Mouse (Mus musculus) cerebellum, adult 9-11 months (tissue): Measurements from ENCODE around the gene Elavl1.
"Not testable (repeated sequence)": the region's sequence is repeated elsewhere in the genome, so short reads cannot be mapped to it uniquely, and the experiment has no call there.

ENCODE experiments used
- DNase-seq: peaks from one replicate; pipeline ENCODE4 v3.0.0; 2022

Elavl1 gene

DNA sequence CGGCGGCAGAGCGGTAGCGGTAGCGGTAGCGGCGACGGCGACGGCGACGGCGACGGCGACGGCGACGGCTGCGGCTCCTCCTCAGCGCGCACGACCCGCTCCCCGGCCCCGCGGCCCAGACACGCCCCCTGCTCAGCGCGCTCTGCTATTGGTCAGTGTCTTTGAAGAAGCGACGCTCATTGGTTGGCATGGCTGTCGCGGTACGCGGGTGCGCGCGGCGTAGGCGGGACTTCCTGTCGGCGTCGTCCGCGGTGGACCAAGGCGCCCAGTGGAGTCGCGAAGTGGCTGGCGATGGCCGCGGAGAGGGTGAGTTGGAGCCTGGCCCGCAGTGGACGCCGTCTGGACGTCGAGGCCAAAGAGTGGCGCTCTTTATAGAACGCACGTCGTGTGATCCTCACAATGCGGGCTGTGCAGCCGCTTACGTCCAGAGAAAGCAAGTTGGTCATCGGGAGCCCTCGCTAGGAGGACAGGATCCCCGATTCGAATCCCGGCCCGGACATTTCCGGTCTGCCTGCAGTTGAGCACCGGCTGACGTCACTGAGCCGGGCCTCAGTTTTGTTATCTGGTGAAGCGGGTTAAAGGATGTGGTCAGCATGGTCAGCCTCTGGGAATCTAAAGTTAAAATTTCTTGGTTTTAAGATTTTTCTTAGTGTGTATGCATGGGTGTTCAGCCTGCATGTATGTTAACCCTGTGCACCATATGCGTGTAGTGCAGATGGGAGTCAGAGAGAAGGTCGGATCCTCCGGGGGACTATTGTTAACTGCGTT lies at the start of gene Elavl1, which contains the start of gene Ccl25:
Elavl1 (minus strand) TSS at position 431 of the 768 bp plus-strand sequence.
Ccl25 (plus strand) TSS at position 228 of the 768 bp plus-strand sequence.
- peak; percentile 97 for DNase-seq

DNA sequence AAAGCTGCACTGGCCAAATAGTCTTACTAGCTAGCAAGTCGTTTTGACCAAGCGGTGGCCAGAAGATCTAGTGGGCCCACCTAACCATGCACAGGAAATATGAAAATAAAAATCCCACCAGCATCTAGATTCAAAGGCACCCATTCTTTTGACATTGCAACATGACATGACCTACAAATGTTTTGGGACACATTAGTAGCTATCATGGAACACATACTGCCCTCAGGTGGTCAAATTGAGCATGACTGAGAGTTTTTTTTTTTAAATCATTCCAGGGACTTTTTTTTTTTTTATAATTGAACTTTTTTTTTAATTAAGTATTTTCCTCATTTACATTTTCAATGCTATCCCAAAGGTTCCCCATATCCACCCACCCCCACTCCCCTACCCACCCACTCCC lies 47.4 kb upstream of the Elavl1 start:
- no peak for DNase-seq

DNA sequence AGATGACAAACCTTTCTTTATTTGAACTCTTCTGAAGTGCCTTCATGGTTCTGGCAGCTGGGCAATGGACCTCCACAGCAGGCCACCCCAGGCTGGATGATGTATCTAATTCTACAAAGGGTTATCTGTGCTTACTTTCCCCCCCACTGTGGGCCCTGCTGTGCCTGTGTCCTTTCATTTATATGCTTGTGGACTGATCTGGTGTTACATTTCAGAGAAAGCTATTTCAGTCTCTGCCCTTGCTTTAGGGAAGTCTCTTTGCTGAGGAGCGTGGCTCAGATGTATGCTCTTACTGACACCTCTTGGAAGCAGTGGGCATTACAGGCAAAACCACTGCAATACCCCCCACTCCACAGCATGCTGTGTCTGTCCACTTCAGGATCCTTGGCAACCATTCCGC lies 44.9 kb upstream of the Elavl1 start:
- no peak for DNase-seq

DNA sequence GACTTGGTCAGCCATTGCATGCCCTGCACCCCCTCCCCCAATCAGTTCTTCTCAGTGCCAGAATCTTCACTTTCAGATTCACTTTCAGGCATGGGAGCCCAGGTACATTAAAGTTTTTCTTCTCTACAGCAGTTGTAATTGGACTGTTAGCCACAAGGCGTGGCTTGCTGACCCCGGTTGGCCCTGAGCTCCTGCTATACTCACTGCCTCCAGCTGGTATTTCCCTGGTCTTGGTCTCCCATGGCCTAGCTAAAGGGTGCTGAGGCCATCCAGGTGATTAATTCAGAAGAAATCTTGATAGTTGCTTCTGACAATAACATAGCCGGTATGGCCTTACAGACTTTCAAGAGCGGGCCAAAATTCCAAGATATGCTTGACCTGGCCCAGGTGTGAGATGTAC lies 43.3 kb upstream of the Elavl1 start:
- DNase-seq: no peak

DNA sequence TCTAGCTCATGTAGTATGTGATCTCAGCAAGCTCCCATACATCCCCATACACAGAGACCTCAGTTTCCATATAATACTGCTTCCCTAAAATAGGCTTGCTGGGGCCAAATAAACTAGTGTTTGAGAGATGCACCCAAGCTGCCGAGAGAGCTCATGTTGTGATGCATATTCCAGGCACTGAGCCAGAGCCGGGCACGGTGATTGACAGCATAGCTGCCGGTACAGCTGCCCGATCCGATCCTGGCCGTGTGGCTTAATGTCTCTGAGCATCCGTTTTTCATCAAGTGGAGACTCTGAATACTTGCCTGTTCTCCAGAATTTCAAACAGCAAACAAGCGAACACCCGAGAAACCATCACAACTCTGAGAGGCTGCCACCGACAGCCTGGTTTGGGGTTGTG lies 42.6 kb upstream of the Elavl1 start:
- DNase-seq: no peak

DNA sequence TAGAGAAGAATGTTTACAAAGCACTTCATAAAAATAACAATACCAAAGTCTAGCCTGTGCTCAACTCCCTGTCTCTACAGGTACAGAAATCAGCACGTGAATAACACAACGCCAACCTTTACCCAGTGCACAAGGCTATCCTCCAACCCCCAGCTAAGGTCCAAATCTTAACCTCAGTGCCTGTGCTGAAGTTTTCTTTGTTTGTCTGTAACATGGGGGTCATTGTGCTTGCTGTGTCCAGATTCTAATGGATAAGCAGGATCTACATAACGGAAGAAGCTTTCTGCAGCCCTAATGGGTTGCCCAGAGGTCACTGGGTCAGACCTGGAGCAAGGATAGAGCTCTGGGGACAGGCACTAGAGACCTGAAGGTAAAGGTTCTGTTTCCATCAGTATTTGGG lies 41.0 kb upstream of the Elavl1 start:
- no peak for DNase-seq

DNA sequence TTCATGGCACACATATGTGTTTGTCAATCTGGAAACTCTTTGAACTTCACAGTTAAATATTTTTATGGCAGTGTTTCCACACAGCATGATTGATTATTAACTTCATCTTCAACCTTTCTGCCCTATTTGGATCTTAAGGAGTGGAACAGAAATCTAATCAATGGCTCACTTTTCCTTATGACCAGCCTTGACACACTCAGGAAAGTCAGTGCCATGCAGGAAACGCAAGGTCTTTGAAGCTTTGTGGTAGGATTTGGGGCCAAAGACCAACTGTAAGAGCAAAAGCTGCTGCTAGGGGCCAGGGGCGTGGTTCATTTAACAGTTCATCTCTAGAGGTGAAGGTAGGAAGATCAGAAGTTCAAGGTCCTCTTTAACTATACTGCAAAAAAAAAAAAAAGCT lies 35.7 kb upstream of the Elavl1 start:
- DNase-seq: no peak

DNA sequence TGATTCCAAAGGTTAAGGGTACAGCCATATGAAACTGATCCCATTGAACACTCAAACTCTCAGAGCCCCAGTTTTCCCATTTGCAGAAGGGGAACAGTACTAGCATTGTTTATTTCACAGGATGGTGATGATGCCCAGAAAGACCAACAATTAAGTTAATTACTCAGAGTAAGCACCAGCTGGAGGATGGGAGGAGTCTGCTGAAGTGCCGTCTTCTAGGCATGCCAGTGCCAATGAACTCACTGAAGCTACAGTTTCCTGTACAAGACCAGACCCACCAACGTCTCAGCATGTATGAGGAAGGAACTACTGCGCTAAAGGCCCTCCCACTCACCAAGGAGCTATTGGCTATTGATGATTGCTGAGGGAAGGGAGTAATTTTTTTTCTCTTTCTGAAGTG lies 34.1 kb upstream of the Elavl1 start:
- no peak for DNase-seq

DNA sequence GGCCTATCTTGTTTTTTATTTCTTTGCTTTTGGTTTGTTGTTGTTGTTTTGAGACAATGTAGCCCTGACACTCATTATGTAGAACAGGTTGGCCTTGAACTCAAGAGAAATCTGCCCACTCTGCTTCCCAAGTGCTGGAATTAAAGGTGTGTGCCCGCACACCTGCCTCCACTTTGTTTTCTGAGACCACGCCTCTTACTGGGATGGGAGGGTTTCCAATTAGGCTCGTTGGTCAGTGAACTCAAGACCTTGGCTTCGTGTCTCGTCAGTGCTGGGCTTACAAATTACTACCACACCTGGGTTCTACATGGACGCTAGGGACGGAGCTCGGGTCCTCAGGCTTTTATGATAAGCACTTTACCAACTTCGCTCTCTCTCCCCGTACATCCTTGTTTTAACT lies 30.2 kb upstream of the Elavl1 start:
- DNase-seq: no peak

DNA sequence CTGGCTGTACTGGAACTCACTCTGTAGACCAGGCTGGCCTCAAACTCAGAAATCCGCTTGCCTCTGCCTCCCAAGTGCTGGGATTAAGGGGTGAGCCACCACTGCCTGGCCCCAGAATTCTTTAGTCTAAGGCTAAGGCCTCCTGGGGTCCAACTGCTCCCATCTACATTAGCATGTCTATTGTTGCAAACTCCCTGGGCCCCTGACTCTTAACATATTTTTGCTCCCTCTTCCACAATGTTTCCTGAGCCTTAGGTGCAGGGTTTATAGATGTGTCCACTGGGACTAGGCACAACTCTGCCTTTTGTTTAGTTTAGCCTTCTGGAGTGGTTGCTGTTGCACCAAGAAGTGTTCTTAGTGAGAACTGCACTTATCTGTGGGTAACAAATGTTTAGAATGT lies 29.3 kb upstream of the Elavl1 start:
- DNase-seq: no peak

DNA sequence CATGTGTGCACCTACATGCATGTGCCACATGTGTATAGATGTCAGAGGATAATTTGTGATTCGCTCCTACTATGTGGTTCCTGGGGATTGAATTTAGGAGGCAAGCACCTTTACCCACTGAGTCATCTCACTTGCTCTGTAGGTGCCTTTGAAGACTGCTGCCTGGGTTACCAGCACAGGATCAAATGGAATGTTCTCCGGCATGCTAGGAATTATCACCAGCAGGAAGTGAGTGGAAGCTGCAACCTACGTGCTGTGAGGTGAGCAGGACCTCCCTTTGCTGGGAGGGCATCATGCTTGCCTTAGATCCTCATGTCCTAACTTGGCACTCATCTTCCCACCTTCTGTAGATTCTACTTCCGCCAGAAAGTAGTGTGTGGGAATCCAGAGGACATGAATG lies 28.5 kb upstream of the Elavl1 start:
- no peak for DNase-seq

DNA sequence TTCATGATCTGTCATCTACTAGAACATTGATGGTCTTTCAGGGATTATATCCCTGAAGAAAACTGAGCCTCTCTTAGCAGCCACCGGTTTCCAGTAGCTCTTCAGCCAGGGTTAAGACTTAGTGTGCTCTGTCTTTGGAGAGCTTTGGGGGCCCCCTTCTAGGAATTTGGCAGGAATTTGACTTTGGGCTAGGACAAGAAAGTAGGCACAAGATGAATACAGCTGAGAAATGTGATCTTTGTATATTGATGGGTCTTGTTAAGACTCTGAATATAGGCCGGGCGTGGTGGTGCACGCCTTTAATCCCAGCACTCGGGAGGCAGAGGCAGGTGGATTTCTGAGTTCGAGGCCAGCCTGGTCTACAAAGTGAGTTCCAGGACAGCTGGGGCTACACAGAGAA lies 27.3 kb upstream of the Elavl1 start:
- DNase-seq: not testable (repeated sequence)

DNA sequence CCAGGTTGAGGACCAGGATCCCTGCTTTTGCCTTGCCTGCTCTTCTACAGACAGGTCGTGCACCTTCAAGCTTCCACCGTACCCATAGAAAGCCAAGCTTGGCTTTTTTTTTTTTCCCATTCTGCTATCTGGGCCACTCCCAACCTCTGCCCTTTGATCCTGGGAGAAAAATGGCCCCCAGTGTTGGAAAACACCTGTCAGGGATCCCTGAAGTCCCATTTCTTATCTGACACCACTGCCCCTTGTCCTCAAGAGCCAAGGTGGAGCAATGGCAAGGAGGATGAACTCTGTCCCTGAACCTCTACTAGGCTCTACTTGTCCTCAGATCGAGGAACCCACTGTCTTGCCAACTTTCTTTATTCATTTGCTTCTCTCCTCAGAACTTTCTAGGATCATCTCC lies 25.4 kb upstream of the Elavl1 start:
- DNase-seq: no peak

DNA sequence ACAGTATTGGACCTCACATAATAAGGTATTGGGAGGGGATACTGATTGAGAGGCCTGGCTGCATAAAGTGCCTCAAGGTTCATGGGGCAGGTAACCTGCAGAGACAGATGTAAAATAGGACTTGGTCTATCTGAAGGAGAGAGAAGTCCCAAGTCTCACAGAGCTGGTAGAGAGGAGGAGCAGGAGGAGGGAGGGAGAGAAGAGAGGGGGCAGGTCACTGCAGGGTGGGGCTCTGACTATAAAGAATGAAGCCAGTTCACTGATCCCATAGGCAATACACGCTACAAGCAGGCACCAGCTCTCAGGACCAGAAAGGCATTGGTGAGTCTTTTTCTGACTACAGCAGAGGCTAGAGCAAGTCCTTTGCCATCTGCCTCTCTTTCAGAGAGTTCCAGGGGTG lies 24.1 kb upstream of the Elavl1 start:
- no peak for DNase-seq

DNA sequence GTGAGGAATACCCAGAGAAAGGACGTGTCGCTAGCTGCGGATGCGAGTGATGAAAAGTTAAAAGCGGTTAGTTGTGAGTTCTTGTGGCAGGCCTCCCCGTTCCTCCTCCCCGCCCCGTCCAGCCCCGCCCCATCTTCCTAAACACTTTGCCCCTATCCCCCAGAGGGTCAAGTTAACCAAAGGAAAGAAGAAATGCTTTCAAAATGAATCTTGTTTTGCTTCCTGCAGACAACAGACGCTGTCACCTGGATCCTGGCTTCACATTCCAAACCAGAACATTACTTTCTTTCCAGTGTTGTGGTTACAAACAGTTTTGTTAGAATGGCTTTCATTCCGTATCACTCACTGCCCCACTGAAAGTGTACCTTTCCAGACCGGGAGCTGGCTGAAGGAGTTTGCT lies 23.1 kb upstream of the Elavl1 start:
- DNase-seq: no peak

DNA sequence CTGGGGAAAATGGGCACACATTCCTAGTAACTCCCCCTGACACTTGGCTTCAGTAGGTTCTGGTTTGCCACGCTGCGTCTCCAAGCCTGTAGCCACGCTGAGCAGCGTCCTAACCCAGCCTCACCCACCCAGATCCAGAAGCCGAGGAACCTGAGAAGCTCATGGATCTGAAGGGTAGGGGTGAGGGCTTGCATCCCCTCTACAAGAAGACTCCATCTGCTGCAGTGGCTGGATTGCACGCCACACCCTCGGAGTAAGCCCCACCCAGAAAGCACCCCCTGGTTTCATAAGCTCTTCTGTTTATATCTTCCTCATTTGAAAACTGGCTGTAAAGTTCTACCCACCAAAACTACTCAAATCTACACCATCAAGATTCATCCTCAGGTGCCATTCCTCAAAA lies 22.4 kb upstream of the Elavl1 start:
- DNase-seq: no peak

DNA sequence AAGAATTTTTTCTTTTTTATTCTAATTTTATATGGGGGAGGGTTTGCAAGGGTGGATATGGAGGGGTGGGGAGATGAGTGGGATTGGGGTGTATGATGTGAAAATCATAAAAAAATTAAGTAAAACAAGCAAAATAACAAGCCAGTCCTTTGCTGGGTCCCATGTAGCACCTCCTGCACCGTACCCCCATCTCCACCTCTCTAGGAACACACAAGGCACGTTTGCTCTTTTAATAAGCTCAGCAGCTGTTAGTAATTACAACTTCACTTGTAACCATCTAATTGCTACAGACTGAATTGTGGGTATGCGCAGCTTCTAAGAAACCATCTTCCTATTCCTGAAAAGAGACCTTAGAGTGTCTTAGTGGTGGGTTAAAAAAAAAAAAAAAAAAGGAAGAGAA lies 15.0 kb upstream of the Elavl1 start:
- no peak for DNase-seq

DNA sequence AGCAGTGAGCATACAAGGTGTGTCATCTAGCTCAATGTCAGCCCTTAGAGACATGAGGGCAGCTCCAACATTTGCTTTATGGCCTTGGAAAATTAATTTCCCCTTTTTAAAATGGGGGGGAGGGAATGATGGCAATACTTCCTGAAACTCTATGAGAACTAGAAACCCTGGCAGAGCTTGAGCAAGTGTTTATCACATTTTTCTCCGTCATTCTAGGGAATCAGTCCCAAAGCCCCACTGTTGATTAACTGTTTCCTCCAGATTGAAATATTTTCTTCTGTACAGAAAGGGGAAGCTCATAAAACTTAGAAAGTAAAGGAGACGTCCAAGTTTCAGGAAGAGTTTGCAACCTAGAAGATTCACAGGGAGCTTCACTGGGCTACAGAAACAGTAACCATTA lies 10.5 kb upstream of the Elavl1 start:
- no peak for DNase-seq

DNA sequence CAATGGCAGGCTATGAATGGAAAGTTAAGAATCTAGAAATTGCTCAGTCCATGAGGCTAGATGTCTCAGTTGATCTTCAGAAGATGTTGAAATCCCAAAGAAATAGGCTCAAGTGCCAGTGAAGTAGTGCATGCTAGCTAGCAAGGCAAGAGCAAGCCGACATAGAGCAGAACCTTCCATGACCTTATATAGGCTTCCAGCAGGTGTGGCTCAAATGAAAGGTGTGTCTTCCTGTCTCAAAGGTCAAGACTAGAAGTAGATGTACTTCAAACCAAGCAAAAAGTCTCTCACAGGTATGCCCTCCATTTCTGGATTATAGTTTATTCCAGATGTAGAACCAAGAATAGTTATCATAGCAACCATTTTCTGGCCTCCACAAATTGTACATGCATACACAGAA lies 8.8 kb upstream of the Elavl1 start:
- no peak for DNase-seq

DNA sequence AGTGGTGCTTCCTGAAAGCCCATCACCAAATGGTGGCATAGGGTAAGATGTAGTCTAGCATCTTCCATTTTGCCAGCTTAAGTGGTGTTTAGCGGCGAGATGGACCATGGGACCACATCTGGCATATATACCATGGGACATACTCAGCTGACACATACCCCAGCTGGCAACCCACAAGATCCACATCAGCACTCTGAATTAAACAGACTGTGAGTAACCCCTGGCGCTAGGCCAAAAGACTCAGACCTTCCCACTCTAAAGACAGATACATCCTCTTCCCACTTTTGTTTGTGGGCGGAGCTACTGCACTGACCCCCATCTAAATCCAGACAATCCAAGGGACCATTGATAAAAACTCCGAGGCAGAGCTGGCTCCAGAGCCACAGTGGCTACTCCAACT lies 3.8 kb upstream of the Elavl1 start:
- DNase-seq: peak; percentile 25

DNA sequence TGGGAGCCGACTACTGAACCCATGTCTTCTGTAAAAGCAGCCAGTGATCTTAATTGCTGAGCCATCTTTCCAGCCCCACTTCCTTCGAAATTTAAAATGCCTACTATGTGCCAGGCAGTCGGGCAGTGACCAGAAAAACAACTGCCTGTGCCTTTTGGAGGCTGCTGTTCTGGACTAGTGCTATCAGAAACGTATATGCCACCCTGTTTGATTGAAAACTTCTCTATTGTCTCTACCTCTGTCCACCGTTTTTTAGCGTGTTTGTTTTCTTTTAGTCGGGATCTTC lies 481 bp upstream of the Elavl1 start:
- DNase-seq: no peak

DNA sequence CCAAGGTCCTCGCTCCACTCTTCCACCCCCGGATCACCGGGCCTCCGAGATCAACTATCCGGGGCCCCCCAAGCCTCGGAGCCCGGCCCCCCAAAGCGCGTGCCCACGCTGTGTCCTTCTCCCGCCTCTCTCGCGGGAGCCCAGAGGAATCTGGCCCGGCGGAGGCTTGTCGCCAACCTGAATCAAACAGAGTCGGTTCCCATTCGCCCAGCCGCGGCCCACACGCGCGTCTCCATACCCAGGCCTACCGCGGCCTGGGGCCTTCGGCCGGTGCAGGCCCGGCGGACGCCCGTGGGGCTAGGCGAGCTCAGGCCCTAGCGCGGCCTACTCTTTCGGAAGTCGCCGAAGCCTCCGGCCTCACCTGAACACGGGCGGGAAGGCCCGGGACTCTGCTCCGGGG lies 688 bp downstream of the Elavl1 start:
- no peak for DNase-seq

DNA sequence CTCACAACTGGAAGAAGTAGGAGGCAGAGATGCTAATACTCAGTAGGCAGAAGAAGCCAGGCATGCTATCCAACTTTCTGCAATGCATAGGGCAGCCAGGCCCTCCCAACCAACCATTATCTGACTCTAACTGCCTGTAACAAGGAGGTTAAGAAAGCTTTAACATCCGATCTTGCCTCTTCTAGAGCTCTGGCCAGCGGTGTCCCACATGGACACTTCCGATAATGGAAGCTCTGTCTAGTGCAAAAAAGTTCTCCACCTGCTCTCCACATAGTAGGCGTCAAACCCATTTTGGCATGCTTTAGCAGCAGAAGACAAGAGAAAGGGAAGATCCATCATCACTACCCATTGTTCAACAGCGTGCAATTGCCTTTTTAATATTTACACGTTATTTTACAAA lies 1.3 kb downstream of the Elavl1 start:
- DNase-seq: no peak

DNA sequence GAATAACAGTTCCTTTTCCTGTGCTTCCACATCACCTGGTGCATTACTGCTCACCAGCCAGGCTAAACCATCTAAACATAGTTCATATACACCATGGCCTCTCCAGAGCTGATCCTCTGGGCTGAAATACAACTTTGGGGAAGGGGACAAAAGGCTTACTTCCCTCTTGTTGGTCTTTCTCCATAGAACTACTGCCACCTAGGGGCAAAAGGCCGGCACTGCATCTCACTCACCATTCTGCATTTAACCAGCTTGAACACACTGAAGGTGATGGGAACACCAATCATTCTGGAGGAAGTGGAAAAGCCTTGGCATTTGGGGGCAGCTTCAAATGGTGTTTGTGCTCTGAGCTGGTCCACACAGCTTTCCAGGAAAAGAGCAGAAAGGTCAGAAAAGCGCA lies 2.7 kb downstream of the Elavl1 start:
- DNase-seq: peak; percentile 73

DNA sequence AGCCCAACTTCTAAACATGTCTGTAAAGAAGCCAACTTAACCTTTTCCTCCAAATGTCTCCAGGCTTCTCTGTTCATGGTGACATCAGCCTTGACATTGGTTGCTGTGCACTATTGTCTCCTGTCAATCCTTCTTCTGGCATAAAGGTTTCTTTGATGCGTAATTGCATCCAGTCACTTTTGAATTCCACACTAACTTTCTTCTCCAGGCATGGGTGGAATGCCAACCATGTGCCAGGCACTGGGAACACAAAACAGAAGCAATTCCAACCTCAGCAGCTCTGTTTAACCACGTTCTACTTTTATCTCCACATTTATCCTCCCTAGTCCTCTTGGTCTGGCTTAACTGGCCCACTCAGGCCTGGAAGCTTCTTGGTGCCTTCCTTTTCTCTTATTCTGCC lies 4.2 kb downstream of the Elavl1 start:
- no peak for DNase-seq

DNA sequence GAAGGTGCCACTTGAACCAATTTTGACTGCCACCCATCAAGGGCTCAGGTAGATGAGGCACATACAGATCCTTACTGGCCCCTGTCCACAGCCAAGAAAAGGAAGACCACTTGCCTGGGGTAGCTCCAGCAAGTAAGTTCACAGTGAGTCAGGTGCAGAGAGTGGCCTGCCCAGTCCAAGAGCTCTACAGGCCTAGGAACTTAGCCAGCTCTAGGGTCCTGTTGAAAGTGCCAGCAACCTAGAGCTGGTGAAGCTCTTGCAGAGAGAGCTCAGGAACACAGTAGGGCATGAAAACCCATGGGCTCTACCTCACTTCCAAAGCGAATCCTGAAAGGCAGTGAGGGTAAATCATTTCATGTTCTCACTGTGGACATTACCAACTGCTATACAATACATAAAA lies 4.8 kb downstream of the Elavl1 start:
- no peak for DNase-seq
